8 mouse cellular contexts compared by ENCODE assay signal in the genomic region with DNA sequence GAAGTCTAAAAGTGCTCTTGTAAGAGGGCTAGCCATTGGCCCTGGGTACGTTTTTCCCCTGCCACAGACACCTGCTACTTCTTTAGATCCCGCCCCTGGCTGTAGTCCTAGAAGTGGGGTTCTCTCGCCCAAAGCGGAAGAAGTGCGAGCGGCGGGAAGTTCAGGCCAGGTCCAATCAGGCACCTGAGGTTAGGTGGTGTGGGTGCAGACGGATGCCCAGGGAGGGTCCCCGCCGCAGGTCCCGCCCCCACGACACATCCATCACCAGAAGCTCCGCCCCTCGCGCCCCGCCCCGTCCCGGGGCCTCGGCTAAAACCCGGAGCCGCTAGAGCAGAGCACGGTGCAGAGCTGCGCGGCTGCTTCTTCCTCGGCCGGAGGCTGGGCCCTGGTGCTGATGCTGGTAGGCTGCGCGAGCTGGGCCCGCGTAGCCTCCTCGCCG. TPM values are rescaled to one million over a fixed set of nuclear protein-coding genes. Genes with fewer than 3 reads are reported as not detected.
DNase-seq lines count a peak whose midpoint lies in the region; ATAC-seq lines count a peak whose summit lies in the region.

Gene Slain1, plus strand, starts transcription at position 333 of the 439 bp plus-strand sequence.

- H3K27me3 ChIP-seq in midbrain, embryonic 11.5 days (ENCODE audit: control insufficient read depth, insufficient read depth, low read length): no peaks in the 10 kb centered on the region

- no peaks in the 10 kb centered on the region for H3K36me3 ChIP-seq in midbrain, embryonic 11.5 days (ENCODE audit: control insufficient read depth, insufficient read depth, low read length)

- peak within 1 kb of the TSS; percentile 96 for H3K27ac ChIP-seq in midbrain, embryonic 11.5 days (ENCODE audit: low read depth, low read length)

- no peaks in the 10 kb centered on the region for H3K9me3 ChIP-seq in midbrain, embryonic 11.5 days (ENCODE audit: control insufficient read depth, low read length)

- H3K4me3 ChIP-seq in midbrain, embryonic 11.5 days (ENCODE audit: low read depth, low read length): peak within 1 kb of the TSS; percentile 97

- intact Hi-C loops in left cerebral cortex, postnatal 4 days (cut with DNase I): loop anchor here (5.0 kb wide), 3 partner anchors 42 to 807 kb away; no protein-coding TSS in a partner anchor

- WGBS in midbrain, embryonic 11.5 days: under 1% methylated on average over 32 of the region's 32 CpGs

- peak; percentile 84 for ATAC-seq in granulocyte monocyte progenitor cell, adult 5-6 weeks (replicated peaks; ENCODE audit: poor library complexity, severe bottlenecking)
- ATAC-seq in midbrain, embryonic 11.5 days (ENCODE audit: low FRiP score): peak; percentile 97

- DNase-seq in adrenal gland, adult 18-20 months (ENCODE audit: low spot score in 2 of 2): peak; percentile 63 to 66
- DNase-seq in cerebellum, postnatal 4 days (ENCODE audit: low spot score in 2 of 2): peak; percentile 76 to 93
- DNase-seq in kidney, adult 18-20 months: peak; percentile 86
- peak; percentile 96 for DNase-seq in left cerebral cortex, postnatal 4 days
- peak; percentile 99 for DNase-seq in midbrain, embryonic 11.5 days (ENCODE audit: low spot score, missing footprints)
- DNase-seq in right cerebral cortex, postnatal 4 days: peak; percentile 94
- DNase-seq in urinary bladder, postnatal 4 days (ENCODE audit: low spot score in 2 of 2): peak; percentile 61 to 77

- peak within 1 kb of the TSS; percentile 98 for H3K9ac ChIP-seq in midbrain, embryonic 11.5 days (ENCODE audit: low read length)

- H3K4me2 ChIP-seq in midbrain, embryonic 11.5 days: peak within 1 kb of the TSS; percentile 47

- peaks cover 25% of the 10 kb centered on the region for H3K4me1 ChIP-seq in midbrain, embryonic 11.5 days (ENCODE audit: control insufficient read depth, insufficient read depth, low read length)

RNA-seq across cellular contexts. Expression of gene Slain1, which starts in this region (rescaled TPM):
- total RNA-seq in adrenal gland, adult 18-20 months (2021): 1 to 10 TPM; 1.2 to 1.4 TPM
- total RNA-seq in granulocyte monocyte progenitor cell, adult 5-6 weeks (2014; fragmentation: Nextera tagmentation): 4.7 and 10.5 TPM in 2 replicates
- total RNA-seq in granulocyte monocyte progenitor cell, adult 5-6 weeks (2017): 3.1 and 8.2 TPM in 2 replicates
- total RNA-seq in left cerebral cortex, postnatal 4 days (2021): 10 to 100 TPM; 82.2 to 93.0 TPM
- polyA plus RNA-seq in midbrain, embryonic 11.5 days (2014; fragmentation: Nextera tagmentation; extraction: Ambion mirVana): 15.9 and 16.0 TPM in 2 replicates

Comparison
In these comparisons a context has a peak if more than half of its experiments do, and no peak if none do; other contexts are left out.
1. Peak in every context shown above with its lines: DNase-seq, ATAC-seq, H3K4me3 ChIP-seq and H3K27ac ChIP-seq.
2. RNA of gene Slain1 (total RNA-seq): 82.2 to 93.0 TPM in left cerebral cortex, postnatal 4 days; 3.1 to 10.5 TPM in granulocyte monocyte progenitor cell, adult 5-6 weeks and 1.2 to 1.4 TPM in adrenal gland, adult 18-20 months; every median in the first group is over 4 times any median in the second.